Mouse (Mus musculus): ENCODE measurements around the gene Pex6. TPM values are rescaled to one million over a fixed set of nuclear protein-coding genes. Genes with fewer than 3 reads are reported as not detected.
A peak's percentile ranks its signal among the peaks of the same experiment; 100 is the strongest.

Pex6 gene
- polyA plus RNA-seq, 1 experiment, result 29.6 TPM

DNA sequence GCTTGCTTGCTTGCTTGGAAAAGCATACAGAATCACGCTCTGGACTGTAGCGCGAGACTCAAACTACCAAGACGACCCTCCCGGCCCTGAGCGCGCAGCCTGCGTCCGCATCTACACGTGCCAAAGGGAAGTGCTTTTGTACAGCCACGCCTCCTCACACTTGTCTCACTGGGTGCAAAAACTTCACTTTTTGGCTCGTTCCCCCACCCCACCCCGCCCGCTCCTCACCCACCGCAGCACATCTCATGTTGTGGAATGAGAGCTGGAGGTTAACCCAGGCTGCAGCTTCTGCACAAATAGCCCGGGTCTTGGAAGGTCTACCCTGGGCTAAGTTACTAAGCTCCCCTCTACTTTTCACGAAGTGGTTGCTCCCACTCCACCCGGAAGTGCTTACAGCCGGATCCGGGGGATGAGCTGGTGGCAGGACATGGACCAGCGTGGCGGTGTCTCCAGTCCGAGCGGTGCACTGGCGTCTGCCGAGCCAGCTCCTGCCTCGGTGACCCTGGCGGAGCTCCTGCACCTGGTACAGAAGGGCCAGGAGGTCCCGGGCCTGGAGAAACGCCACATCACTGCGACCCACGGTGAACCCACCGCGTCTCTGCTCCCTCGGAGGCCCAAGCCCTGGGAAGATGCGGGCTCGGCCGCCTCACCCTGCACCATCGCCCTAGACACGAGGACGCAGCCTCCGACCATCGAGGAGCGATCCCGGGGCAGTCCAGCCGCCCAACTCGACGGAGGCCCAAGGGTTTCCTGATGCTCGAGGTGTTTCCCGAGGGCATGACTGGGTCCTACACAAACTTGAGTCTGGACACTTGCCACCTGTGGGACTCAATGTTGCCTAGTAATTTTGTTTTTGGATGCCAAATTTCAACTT lies 61.4 kb downstream of the Pex6 start, which contains the start of gene 2310039H08Rik:
Gene 2310039H08Rik (plus strand): TSS at position 232 of the 874 bp plus-strand sequence.
- Histone ChIP-seq H3ac (ENCODE audit: control insufficient read depth, insufficient read length) (peak within 1 kb of the TSS; percentile 29), H3K79me2 (ENCODE audit: control insufficient read depth, insufficient read depth) (no peaks in the 10 kb centered on the region), H3K4me3 (peak within 1 kb of the TSS; percentile 91), H3K36me3 (ENCODE audit: control insufficient read depth, insufficient read depth) (peaks cover 23% of the 10 kb centered on the region), H3K4me2 (ENCODE audit: low read depth) (peak within 1 kb of the TSS; percentile 94), H3K27me3 (ENCODE audit: control insufficient read depth, insufficient read depth, insufficient read length) (no peaks in the 10 kb centered on the region)
- TF ChIP-seq POLR2A (IDR thresholded peaks at IDR 0.05; ENCODE audit: insufficient read length, low read depth), result peak; percentile 81
- TF ChIP-seq MYOG (IDR thresholded peaks at IDR 0.05; ENCODE audit: control insufficient read depth in 1 of 3, insufficient read depth in 1 of 3, insufficient read length in 2 of 3, low read depth in 2 of 3), result no peak
- TF ChIP-seq SRF (IDR thresholded peaks at IDR 0.05; ENCODE audit: control insufficient read depth, insufficient read length, low read depth), result no peak
- peak; percentile 81 for TF ChIP-seq MAX (IDR thresholded peaks at IDR 0.05; ENCODE audit: low read depth)
- no peak for TF ChIP-seq REST (IDR thresholded peaks at IDR 0.05; ENCODE audit: insufficient read depth, insufficient read length)
- TF ChIP-seq POLR2AphosphoS2 (IDR thresholded peaks at IDR 0.05; ENCODE audit: insufficient read length, low read depth), result peak; percentile 93
- no peak for TF ChIP-seq MYOD1 (IDR thresholded peaks at IDR 0.05; ENCODE audit: control insufficient read depth in 1 of 3, insufficient read length in 2 of 3, low read depth in 2 of 3)
- no peak for TF ChIP-seq USF1 (IDR thresholded peaks at IDR 0.05; ENCODE audit: low read depth)
- no peak for TF ChIP-seq CEBPB (IDR thresholded peaks at IDR 0.05; ENCODE audit: insufficient read depth, poor library complexity, severe bottlenecking)
- peak; percentile 1 for TF ChIP-seq E2F4 (IDR thresholded peaks at IDR 0.05; ENCODE audit: insufficient read depth)

DNA sequence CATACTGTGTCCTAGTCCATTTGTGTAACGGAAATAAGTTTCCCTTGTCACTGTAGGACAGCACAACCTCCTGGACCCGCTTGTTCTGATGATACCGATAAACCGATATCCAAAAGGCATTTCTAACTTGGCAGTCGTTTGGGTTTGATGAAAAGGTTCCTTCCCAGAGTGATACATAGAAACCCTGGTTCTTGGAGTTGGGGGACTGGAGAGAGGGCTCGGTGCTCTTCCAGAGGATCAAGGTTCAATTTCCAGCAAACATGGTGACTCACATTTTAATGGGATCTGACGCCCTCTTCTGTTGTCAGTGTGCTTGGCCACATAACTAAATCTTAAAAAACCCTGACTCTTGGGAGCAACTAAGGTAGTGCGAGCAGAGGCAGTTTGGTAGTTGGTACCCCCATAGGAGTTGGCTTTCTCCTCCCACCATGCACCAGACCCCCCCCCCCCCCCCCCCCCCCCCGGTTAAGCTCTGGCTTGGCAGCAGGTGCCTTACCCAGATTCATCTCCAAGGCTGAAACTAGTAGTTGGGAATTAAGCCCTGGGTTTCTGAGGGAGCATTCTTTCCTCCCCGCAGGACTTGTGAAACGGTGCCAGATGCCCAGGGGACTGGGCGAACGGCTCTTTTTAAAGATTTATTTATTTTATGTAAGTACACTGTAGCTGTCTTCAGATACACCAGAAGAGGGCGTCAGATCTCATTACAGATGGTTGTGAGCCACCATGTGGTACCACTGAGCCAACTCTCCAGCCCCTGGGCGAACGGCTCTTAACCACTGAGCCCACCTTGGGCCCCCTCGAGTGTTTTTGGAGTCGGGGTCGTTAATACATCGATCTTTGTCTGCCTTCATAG lies 62.2 kb downstream of the Pex6 start:
- no peaks in the 10 kb centered on the region for H3K79me2 ChIP-seq (ENCODE audit: control insufficient read depth, insufficient read depth)
- peak overlapping the region; percentile 91 for H3K4me3 ChIP-seq
- peaks cover 29% of the 10 kb centered on the region for H3K36me3 ChIP-seq (ENCODE audit: control insufficient read depth, insufficient read depth)
- peak overlapping the region; percentile 94 for H3K4me2 ChIP-seq (ENCODE audit: low read depth)
- TF ChIP-seq E2F4 (IDR thresholded peaks at IDR 0.05; ENCODE audit: insufficient read depth) (no peak), REST (IDR thresholded peaks at IDR 0.05; ENCODE audit: insufficient read depth, insufficient read length) (no peak), POLR2A (IDR thresholded peaks at IDR 0.05; ENCODE audit: insufficient read length, low read depth) (no peak), POLR2AphosphoS2 (IDR thresholded peaks at IDR 0.05; ENCODE audit: insufficient read length, low read depth) (peak; percentile 56)
- no peaks in the 10 kb centered on the region for H3K27me3 ChIP-seq (ENCODE audit: control insufficient read depth, insufficient read depth, insufficient read length)
- peak overlapping the region; percentile 29 for H3ac ChIP-seq (ENCODE audit: control insufficient read depth, insufficient read length)

DNA sequence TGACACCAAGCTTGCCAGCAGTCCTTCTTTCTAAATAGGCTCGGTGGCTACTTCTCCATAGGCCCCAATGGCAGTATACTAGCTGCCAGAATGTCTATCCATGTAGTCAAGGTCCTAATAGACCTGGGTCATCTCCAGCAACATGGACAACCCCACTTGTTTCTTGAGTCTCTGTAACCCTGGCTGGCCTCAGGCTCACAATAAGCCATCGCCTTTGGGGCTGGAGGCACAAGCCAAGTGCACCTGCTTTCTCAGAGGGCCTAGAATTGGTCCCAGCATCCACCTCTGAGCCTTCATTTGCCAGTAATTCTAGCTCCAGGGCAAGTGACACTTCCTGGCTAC lies 62.8 kb downstream of the Pex6 start:
- Histone ChIP-seq H3K36me3 (ENCODE audit: control insufficient read depth, insufficient read depth) (peaks cover 35% of the 10 kb centered on the region), H3ac (ENCODE audit: control insufficient read depth, insufficient read length) (no peak overlapping the region), H3K27me3 (ENCODE audit: control insufficient read depth, insufficient read depth, insufficient read length) (no peaks in the 10 kb centered on the region), H3K4me3 (peak overlapping the region; percentile 91), H3K79me2 (ENCODE audit: control insufficient read depth, insufficient read depth) (peaks cover 4% of the 10 kb centered on the region), H3K4me2 (ENCODE audit: low read depth) (peak overlapping the region; percentile 94)
- TF ChIP-seq REST (IDR thresholded peaks at IDR 0.05; ENCODE audit: insufficient read depth, insufficient read length) (no peak), POLR2AphosphoS2 (IDR thresholded peaks at IDR 0.05; ENCODE audit: insufficient read length, low read depth) (peak; percentile 47)

DNA sequence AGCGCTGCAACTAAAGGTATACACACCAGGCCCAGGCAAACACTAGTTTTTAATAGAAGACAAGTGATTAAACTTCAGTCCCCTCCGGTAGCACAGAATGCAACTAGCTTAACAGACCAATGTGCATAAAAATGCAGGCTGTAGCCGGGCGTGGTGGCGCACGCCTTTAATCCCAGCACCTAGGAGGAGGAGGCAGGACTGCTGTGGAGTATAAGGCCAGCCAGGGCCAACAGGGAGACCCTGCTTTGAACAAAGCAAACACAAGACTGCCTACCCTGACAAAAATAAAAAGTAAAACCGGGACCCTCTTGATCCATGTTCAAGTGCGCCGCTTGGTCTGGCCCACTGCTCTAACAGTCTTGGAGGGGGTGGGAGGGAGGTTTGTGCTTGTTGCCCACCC lies 63.8 kb downstream of the Pex6 start:
- no peak overlapping the region for H3ac ChIP-seq (ENCODE audit: control insufficient read depth, insufficient read length)
- H3K27me3 ChIP-seq (ENCODE audit: control insufficient read depth, insufficient read depth, insufficient read length), result no peaks in the 10 kb centered on the region
- H3K79me2 ChIP-seq (ENCODE audit: control insufficient read depth, insufficient read depth), result peaks cover 13% of the 10 kb centered on the region
- TF ChIP-seq USF1 (IDR thresholded peaks at IDR 0.05; ENCODE audit: low read depth), result no peak
- no peak overlapping the region for H3K4me2 ChIP-seq (ENCODE audit: low read depth)
- no peak overlapping the region for H3K4me3 ChIP-seq
- H3K36me3 ChIP-seq (ENCODE audit: control insufficient read depth, insufficient read depth), result peaks cover 42% of the 10 kb centered on the region

Other genes with a start within 250 kb of the Pex6 start
- gene Ttbk1, start 223.8 kb upstream of the Pex6 start, polyA plus RNA-seq (2012; fragmentation: generic; extraction: Trizol), result not detected
- gene Dnph1, start 214.8 kb upstream of the Pex6 start, polyA plus RNA-seq (2012; fragmentation: generic; extraction: Trizol), result 22.6 TPM
- 0.43 TPM for gene Cul9, start 165.1 kb upstream of the Pex6 start, polyA plus RNA-seq (2012; fragmentation: generic; extraction: Trizol)
- 51.1 TPM for gene Srf, start 155.3 kb upstream of the Pex6 start, polyA plus RNA-seq (2012; fragmentation: generic; extraction: Trizol)
- gene Ptk7, start 82.0 kb upstream of the Pex6 start, polyA plus RNA-seq (2012; fragmentation: generic; extraction: Trizol), result 15.6 TPM
- gene Klc4, start 65.4 kb upstream of the Pex6 start, polyA plus RNA-seq (2012; fragmentation: generic; extraction: Trizol), result 19.2 TPM
- 248 TPM for gene Mrpl2, start 65.2 kb upstream of the Pex6 start, polyA plus RNA-seq (2012; fragmentation: generic; extraction: Trizol)
- gene Cul7, start 61.1 kb upstream of the Pex6 start, polyA plus RNA-seq (2012; fragmentation: generic; extraction: Trizol), result 44.4 TPM
- gene Rrp36, start 37.1 kb upstream of the Pex6 start, polyA plus RNA-seq (2012; fragmentation: generic; extraction: Trizol), result 45.8 TPM
- 145 TPM for gene Mea1, start 32.7 kb upstream of the Pex6 start, polyA plus RNA-seq (2012; fragmentation: generic; extraction: Trizol)
- gene Klhdc3, start 30.5 kb upstream of the Pex6 start, polyA plus RNA-seq (2012; fragmentation: generic; extraction: Trizol), result 128 TPM
- 79.6 TPM for gene Ppp2r5d, start 6.4 kb upstream of the Pex6 start, polyA plus RNA-seq (2012; fragmentation: generic; extraction: Trizol)
- gene Gnmt, start 17.7 kb downstream of the Pex6 start, polyA plus RNA-seq (2012; fragmentation: generic; extraction: Trizol), result 0.11 TPM
- gene Cnpy3, start 40.8 kb downstream of the Pex6 start, polyA plus RNA-seq (2012; fragmentation: generic; extraction: Trizol), result 35.8 TPM
- gene Ptcra, start 52.2 kb downstream of the Pex6 start, polyA plus RNA-seq (2012; fragmentation: generic; extraction: Trizol), result 0.06 TPM
- 63.8 TPM for gene 2310039H08Rik, start 61.2 kb downstream of the Pex6 start, polyA plus RNA-seq (2012; fragmentation: generic; extraction: Trizol)
- gene Rpl7l1, start 71.2 kb downstream of the Pex6 start, polyA plus RNA-seq (2012; fragmentation: generic; extraction: Trizol), result 74.3 TPM
- gene Bicral, start 147.0 kb downstream of the Pex6 start, polyA plus RNA-seq (2012; fragmentation: generic; extraction: Trizol), result 5.1 TPM
- 46.1 TPM for gene Tbcc, start 179.2 kb downstream of the Pex6 start, polyA plus RNA-seq (2012; fragmentation: generic; extraction: Trizol)
- not detected for gene Prph2, start 199.0 kb downstream of the Pex6 start, polyA plus RNA-seq (2012; fragmentation: generic; extraction: Trizol)

Measured in myocyte (in vitro differentiated cells).